Mouse (Mus musculus) heart, postnatal 36 days (tissue): ENCODE measurements around the gene Gm3952. TPM values are rescaled to one million over a fixed set of nuclear protein-coding genes. Genes with fewer than 3 reads are reported as not detected.

ENCODE experiments used
- DNase-seq, 2 experiments: peaks; one replicate each; pipeline ENCODE4 v3.0.0; 2021 to 2022
- intact Hi-C: fragments of 180-260 bp; cut with DNase I; formaldehyde crosslinking; loops from one replicate; pipeline ENCODE4 v1.15.1; 2025
- total RNA-seq, 2 experiments: library from RNA; stranded (reverse); gene quantifications; 2 replicates each; pipeline ENCODE4 v1.2.3; 2021

The Gm3952 gene
- not detected for total RNA-seq

DNA sequence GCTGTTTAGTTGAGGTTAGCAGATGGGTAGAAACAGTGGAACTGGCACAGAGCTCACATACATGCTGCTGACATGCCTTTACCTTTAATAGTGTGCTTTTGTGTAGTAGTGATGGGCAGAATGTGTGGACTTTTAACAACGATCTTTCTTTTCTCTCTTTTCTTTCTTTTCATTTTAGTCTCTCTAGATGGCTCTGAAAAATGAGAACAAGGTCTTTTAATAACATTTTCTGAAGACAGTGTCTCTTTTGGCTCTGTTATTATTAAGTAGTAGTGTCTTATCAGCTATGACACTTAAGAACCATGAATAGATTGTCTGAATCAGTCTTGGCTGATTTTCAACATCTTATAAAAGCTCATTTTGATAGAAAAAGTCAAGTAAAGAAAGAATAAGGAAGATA lies at the start of gene Gm3952:
Gene Gm3952 (minus strand): TSS at position 101 of the 400 bp plus-strand sequence.
- DNase-seq, result no peak
- intact Hi-C loops, result no loop called here

DNA sequence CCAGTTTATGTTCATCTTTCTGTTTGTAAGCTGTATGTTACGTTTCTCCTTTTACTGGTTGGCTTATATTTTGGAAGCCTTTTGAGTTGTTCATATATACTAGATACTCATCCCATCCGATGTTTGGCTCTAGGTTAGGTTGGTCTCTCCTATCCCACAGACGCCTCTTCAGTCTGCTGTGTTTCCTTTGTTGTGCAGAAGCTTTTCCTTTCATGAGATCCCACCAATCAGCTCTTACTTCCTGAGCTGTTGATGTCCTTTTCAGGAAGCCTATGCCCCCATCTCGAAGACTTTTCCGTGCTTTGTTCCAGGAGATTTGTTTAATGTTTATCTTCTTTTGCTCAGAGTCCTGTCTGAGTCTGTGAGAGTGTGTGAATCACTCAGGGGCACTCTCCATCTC lies 45.3 kb upstream of the Gm3952 start:
- DNase-seq, result no peak
- intact Hi-C loops, result no loop called here

DNA sequence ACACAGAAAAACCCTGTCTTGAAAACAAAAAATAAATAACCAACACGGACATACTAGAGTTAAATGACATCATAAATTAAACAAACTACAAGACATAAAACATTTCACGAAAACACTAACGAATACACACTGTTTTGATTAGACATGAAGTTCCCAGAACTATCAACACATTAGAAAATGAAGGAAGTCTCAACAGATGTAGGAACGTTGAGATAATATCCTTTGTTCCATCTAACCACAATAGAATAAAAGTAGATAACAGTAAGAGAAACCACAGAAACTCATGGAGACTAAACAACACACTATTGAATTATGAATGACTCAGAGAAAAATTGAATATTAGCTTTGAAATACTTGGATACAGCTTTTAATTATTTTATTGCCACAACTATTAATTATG lies 14.0 kb upstream of the Gm3952 start:
- DNase-seq, result no peak
- intact Hi-C loops, result no loop called here

DNA sequence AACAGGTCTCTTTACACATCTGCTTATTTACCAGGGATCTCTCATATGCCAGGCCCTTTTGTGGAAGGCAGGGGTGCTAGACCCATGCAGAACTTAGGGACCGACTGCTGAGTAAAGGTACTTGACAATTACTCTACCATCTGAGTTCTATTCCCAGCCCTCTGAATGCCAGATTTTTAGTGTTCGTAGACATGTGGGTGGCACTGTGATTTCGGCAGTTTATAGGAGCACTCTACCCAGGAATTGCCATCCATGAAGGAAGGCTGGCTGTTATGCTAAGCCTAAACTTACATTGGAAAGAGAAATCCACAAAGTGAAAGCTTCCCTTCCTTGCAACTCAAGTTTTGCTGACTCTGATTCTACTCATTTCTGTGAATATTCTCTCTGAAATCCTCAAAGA lies 62.8 kb downstream of the Gm3952 start:
- intact Hi-C loops, result no loop called here
- DNase-seq, result no peak

DNA sequence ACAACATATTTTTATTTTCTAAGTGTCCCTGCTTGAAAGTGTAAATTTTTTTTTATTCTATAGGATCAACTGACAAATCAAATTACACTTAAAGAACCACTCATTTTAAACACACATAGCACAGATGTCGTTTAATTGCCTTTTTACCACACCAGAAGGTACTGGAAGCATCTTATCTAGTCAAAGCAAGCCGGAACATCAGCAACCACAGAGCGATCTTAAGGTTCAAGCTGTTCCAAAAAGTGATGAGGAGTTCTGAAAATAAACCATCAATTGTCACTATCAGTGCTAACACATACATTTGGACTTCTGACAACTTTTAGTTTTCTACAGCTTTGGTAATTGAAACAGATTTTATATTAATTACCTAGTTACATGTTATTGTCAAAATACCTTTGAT lies 64.4 kb downstream of the Gm3952 start:
- no peak for DNase-seq
- intact Hi-C loops, result no loop called here

DNA sequence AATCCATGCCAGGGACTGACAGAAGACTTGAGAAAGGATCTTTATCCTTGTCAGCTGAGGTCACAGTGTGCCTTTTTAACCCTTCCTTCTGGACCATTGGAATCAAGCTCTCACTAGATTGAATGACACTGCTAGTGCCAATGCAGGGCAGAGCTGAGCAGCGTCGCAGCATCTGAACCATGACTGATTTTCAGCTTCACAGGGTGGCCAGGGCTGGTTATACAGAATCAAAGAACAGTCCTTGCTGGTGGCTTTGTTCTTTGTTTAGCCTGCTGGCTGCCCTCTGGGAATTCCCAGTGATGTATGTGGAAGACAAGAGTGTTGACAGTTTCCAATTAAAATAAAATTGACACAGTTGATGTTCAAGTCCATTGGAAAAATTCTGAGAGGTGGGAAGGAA lies 66.2 kb downstream of the Gm3952 start:
- DNase-seq, result no peak
- intact Hi-C loops, result no loop called here

DNA sequence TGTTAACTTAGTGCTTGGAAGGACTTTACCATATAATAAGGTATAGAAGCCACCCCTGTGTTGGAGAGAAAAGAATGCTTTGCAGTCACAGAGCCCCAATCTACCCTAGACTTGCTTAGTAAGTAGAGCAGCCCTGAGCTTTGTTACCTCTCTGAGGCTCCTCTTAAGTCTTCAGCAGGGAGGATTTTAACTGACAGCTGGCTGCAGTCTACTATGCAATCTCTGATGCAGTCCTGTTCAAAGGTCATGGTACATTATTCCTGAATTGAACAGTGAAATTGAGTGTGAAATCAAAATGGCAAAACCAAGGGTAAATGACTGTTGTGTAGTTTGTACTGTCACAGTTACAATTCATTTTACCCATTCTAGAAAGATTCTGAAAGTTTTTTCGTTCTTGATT lies 71.3 kb downstream of the Gm3952 start:
- DNase-seq, result no peak
- intact Hi-C loops, result no loop called here

DNA sequence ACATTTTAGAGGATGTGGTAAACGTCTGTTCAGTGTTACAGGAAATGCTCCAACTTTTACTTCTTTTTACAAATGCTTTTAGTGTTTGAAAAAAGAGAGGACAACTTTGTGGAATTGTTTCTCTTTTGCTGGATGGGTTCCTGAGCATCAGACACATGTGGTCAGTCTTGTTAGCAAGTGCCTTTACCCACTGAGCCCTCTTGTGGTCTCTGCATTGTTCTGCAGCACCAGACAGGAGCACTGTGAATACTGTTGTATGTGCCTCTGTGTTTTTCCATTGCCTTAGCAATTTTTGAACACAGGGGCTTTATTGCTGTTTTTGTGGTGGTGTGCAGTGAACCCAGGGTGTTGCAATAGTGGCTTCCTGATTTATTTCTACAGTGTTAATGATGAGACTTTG lies 73.7 kb downstream of the Gm3952 start:
- intact Hi-C loops, result no loop called here
- no peak for DNase-seq

DNA sequence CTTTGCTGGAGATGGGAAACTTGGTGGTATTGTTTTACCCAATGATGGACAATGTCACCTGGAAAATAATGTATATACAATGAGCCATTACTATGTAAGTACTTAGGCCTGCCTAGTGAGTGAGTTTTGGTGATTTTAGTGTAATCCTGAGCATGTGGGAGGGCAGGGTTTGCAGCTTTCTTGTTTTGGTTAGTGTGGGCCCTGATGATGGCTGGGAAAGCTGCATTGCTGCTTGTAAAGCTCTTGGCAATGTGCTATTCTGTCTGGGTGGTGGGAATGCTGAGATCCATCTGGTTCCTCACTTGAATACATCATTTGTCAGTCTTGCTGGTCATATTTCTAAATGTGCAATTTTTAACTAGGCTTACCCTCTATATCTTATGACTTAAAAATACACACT lies 82.3 kb downstream of the Gm3952 start:
- intact Hi-C loops, result loop anchor here (2.0 to 10.0 kb wide), 2 partner anchors 15 to 201 kb away; no protein-coding TSS in a partner anchor
- DNase-seq, result no peak

DNA sequence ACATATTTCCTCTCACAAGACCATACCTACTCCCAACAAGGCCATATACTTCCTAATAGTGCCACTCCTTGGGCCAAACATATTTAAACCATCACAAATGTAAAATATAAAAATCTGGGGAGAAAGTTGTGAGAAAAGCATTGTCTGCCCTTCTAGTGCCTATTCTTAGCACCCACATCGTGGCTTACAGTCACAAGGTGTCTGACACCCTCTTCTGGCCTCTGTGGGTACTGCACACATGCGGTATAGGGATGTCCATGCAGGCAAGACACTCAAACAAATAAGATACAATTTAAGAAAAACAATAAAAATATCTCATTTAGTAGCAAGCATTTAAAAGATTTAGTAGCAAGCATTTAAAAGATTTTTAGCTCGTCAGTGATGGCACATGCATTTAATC lies 89.2 kb downstream of the Gm3952 start:
- DNase-seq, result peak; percentile 83 to 92
- intact Hi-C loops, result loop anchor here (1.0 to 2.0 kb wide), 2 partner anchors 22 to 57 kb away; no protein-coding TSS in a partner anchor

DNA sequence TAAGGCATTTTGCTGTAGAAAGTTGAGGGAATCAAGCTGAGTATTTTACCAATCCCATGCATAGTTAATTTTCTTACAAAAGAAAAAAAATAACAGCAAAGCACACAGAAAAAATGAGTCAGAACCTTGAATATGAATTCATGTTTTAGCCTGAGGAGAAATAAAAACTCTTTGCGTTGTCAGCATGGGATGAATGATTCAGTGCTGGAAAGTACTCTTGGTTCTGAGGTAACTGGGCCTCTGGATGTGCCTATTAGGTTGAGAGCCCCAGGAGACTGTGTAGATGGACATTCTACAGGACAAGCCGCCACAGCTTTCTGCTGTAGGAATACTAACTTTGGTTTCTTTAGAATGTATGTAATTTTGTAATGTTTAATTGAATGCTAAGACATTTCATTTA lies 93.7 kb downstream of the Gm3952 start:
- intact Hi-C loops, result no loop called here
- no peak for DNase-seq

DNA sequence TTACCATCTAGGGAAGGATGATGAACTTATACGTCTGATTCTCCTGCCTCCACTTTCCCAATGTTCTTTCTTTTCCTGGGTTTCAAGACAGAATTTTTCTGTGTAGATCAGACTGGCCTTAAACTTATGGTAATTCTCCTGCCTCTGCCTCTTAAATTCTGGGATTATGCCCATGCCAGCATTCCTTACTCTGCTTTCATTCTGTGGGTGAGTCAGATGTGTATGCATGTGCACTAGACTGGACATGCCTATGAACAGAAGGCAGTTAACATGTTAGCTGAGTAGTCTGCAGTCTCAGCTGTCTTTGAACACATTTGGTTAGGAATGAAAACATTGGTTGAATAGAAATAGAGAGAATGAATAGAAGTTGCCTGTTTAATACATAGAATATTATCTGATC lies 94.1 kb downstream of the Gm3952 start:
- DNase-seq, result no peak
- intact Hi-C loops, result no loop called here

DNA sequence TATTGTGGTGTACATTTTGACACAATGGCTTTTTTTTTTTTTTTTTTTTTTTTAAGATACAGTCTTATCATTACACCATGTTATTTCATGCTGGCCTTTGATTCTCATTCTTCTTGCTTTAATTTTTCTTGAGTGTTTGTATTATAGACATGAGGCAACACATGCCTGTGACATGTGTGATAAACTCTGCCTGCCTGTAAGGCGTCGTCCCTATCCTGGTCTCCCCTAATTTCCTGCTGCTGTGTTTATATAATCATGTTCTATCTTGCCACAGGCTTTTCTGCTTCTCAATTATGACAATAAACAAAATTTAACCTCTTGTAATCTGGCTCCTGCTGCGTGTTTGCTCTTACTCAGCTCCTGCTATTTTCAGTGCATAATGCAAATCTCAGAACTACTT lies 100.5 kb downstream of the Gm3952 start:
- DNase-seq, result no peak
- intact Hi-C loops, result no loop called here

DNA sequence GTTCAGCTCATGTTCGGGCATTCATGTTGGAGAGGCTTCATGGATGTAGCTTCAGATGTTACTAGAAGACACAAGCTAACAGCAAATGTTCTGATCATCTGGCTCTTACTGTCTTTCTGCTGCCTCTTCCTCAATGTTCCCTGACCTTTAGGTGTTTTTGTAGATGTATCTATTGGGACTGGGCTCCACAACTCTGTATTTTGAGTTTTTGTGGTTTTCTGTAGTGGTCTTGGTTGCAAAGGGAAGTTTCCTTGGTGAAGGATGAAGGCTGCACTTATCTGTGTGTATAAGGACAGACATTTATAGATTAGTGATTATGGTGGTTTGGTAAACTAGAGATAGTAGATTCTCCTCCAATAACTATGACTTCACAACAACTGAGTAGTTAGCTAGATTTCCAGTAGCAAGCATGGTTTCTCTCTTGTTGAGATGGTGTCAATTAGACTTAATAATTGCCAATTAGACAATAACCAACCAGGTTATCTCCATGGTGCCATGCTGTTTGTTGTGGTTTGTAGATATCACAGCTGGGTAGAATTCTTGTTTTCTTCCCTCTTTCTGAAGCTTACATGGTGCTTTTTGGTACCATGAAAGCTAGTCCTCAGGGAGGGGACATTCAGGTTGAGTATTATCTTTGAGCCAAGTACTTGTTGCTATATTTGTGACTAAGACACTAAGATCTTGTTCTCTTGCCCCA lies 101.6 kb downstream of the Gm3952 start:
- DNase-seq, result no peak
- intact Hi-C loops, result no loop called here

Other genes with a start within 250 kb of the Gm3952 start
- gene Itgb1, start 113.0 kb downstream of the Gm3952 start, total RNA-seq, result 100 to 1,000 TPM; 384 to 410 TPM